Mouse (Mus musculus) G1E-ER4 (cell line): Measurements from ENCODE around the gene Nedd9. TPM values are rescaled to one million over a fixed set of nuclear protein-coding genes. Genes with fewer than 3 reads are reported as not detected.

Source experiments
- GATA1 ChIP-seq: IDR thresholded peaks from one replicate; pipeline ENCODE4 v1.8.0; 2012; ENCODE audit warnings: low read length, inconsistent platforms
- polyA plus RNA-seq: library from polyadenylated mRNA; stranded (reverse); fragments of >175 nt; gene quantifications from 2 replicates; pipeline ENCODE4 v1.2.3, GENCODE M21; 2012

The Nedd9 gene
- polyA plus RNA-seq, 1 experiment, result 0.02 TPM

DNA sequence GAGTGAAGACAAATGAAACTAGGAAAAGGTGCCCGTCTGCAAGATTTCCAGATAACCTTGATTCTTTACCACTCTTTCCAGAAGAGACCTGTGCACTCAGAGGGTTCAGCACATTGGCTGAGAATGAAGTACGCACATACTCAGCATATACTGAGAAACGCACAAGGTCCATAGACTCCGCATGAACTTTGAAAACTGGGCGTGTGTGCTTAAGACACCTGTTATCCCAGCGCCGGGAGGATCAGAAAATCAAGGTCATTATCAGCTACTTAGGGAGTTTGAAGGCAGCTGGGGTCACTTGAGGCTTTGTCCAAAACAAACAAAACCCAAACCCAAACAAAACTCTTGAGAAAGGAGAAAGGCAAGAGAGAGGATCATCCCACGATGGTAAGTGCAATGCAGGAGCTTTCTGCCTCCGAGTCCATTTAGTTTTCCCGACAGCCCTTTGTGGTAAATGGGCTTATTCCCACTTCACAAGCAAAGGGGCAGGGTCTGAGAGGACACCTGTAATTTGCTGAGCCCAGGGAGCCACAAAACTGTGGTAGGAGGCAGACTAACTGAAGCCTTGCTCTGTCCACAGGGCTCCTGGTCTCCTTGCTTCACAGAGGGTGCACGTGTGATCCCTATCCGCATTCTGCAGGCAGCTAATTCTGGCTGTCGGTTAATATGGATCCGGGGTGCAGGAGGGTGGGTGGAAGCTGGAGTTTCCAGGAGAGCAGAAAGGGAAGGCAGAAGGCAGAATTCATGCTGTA lies 153.1 kb downstream of the Nedd9 start:
- no peak for TF ChIP-seq GATA1

DNA sequence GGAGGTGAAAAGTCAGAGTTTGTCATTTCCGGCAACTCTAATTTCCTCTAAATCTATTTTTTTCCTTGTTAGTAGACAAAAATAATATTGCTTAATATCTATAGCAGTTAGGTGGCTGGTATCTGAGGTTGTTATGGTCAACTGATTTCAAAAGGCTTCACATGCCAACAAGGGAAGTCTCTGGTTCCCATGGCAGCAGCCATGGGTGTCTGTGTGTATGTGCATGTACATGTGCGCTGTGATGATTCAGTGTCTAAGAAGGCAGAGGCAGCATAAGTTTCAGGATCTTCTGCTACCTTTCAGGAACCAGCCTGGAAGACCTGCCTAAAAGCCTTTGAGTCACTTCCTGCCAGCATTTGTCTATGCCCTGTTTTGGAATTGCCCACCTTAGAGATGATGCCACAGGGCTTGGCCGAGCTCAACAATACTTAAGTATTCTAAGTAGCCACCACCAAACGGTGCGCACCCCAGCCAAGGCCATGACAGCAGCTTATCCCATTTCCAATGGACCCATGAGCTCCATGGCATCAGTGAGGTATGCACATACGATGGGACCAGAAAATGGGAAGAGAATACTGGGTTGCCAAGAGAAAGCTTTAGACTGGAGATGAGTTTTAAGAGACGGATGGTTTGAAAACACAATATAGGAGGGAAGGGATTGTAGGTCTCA lies 155.4 kb downstream of the Nedd9 start:
- TF ChIP-seq GATA1, result no peak

DNA sequence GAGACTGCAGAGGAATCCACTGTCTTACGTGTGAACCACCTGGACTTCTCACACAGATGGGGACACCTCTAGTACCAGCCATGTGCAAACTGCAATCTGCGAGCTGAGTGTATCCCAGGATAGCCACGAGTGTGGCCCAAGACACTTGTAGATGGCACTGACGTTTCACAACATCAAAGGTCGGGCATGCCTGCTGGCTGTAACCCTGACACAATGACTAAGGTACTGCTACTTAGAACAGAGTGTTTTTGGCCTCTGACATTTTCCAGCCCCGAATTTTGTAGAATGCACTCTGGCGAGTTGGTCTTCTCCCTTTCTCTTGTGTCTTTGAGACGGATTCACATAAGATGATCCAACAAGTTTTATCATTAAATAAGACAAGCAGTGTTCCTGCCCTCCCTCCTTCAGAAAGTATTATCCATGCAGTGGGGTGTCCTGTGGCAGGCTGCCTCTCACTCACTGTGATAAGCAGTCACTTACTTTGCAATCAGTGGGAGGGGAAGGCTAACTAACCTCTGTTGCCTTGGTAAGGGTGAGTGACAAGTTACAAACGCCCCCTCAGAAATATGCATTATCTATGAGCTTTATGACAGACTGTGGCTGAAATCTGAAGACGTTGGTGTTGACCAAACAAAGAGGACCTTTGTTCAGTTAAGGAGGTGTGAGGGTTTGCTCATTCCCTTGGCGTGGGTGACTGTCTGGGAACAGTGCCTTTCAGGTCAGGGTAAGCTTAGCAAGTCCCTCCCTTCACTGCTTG lies 156.4 kb downstream of the Nedd9 start:
- no peak for TF ChIP-seq GATA1

DNA sequence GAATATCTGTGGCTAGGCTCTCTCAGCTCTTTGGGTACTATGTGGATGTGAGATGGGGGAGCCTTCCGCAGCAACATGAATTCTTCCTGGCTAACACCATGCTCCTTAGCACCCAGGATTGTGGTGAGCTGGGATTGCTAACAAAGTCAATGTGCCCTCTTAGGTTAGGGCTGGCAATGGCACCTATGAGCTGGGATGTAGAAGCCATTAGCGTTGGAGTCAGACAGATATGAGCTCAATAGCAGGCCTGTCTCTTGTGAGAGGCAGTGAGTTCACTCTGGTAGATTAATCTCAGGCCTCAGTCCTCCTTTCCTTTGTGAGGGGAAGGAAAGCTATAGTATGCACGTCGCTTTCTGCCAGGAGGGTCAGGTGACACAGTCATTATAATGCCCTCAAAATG lies 157.1 kb downstream of the Nedd9 start:
- no peak for TF ChIP-seq GATA1

DNA sequence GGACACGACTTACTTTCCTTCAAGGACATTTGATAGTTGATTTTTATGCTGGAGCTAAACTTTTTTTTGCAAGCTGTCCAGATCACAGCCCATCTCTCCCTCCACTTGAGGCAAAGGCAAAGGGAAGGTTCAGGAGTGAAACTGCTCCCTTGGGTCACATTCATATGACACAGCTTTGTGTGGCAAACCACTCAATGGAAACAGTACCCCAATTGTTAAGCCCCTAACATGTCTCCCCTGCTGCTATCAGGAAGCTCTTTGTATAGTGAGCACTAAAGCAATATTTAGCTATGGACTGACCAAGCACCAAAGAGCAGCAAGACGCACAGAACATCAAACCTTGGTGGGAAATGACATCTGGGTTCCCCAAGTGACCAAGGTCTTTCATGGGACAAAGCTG lies 158.7 kb downstream of the Nedd9 start:
- no peak for TF ChIP-seq GATA1

DNA sequence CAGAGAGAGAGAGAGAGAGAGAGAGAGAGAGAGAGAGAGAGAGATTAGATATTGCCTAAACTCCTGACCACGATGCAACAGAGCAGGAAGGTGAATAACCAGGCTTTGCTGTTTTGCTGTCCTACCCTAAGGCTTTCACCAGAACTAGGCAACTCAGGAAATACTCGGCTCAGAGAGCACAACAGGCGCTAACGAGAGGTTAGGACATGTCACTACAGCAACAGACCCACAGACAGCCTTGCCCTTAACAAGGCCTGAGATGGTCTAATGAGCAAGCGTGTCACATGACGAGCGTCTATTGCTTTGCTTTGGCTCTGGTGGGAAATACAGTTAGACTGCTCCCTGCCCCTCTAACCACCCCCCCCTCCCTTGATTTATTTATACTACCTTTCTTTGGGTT lies 159.6 kb downstream of the Nedd9 start:
- TF ChIP-seq GATA1, result no peak

DNA sequence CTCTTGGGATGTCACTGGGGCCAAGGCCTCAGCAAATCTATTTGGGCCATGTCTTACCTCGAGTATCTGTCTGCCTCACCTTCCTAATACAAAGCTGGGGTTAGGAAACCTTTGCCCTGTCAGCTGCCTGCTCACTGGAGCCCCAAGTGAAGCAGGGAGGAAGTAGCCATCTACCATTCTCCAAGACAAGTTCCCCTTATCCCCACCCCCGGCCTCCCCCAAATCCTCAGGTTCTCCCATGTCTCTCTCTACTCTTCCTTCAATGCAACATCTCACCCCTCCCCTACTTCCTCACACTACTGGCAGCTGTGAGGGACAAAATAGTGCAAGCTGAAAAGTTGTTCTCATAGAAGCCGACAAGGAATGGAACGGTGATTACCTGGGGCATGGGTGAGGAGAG lies 161.0 kb downstream of the Nedd9 start:
- TF ChIP-seq GATA1, result no peak

DNA sequence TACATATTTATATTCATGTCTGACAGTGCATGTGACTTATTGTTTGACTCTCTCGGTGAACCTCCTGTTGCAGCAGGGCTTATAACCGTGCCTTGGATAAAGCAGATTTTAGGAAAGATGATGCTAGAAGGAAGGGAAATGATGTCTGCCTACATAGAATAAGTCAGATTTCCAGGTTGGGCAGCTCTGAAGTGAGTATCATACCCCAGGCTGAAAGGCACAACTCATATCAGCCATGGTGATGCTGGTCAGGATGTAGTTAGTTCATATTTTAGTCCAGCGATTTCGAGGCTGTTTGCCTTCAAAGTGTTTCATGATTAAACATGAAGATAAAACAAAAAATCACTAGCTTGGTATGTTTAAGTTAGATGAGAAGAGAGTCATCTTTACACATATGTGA lies 161.8 kb downstream of the Nedd9 start:
- no peak for TF ChIP-seq GATA1

DNA sequence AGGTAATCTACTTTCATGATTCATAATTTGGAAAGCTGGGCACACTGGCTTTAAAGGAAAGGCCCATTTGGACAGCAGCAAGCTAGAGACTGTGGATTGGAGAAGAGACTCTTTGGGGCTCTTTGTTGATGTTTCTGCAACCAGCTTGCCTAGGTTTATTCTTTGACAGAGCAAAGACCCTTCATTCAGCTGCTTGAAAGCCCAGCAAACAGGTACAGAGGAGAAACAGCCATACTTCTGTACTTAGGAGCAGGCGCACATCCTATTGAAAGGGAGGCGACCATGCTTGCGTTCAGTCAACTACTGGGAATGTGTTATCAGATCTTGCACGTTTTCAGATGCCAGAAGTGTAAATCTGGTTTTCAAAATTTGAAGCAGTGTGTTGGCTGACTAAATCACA lies 162.5 kb downstream of the Nedd9 start:
- no peak for TF ChIP-seq GATA1

DNA sequence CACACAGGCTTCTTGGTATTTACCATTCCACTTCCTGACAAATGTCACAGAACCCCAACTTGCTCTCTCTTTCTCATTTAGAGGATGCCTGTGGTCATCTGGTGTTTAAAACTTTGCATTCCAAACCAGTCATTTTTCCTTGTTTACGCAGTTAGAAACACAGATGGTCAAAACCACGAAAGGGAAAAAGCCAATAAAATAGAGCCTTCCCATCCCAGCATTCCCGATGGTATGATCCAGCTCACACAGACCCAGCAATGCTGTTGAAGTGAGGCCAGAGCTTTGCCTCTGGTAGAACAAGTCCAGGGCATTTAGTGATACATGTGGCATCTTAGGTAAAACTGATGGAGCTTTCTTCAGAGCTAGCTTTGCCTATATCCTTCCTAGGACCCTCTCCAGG lies 165.7 kb downstream of the Nedd9 start:
- no peak for TF ChIP-seq GATA1

DNA sequence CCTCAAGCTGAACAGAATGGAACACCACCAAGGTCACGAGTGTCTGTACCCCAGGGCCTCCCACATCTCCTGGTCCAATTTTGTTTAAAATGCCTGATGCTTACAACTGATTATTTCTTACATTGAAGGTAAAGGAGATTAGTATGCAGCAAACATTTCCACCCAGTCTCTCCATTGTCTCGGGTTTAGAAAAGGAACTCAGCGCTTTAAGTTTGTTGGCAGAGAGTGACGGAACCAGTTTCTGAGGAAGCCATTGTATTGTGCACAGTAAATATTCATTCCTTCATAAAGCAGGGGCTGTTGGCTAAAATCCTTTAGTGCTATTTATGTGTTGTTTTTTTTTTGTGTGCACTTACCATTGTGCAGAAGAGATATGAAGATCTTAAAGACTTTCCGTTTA lies 166.4 kb downstream of the Nedd9 start:
- TF ChIP-seq GATA1, result no peak

DNA sequence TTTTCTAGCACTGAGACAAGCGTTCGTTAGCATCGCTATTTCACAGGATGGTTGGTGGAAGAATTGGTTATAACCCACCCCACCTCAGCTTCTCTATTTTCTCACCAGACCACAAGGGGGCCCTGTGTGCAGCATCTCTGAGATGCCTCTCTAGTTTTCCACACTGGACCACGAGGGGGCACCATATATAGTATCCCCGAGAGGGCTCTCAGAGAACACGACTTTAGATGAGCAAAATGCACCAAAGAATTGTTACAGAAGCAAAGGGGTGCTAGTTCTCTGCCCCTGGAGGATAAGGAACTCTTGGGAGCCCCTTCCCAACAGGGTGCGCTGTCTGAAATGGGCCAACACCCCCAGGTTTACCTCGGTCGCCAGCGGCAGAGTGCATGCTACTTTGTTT lies 184.4 kb downstream of the Nedd9 start:
- TF ChIP-seq GATA1, result no peak

DNA sequence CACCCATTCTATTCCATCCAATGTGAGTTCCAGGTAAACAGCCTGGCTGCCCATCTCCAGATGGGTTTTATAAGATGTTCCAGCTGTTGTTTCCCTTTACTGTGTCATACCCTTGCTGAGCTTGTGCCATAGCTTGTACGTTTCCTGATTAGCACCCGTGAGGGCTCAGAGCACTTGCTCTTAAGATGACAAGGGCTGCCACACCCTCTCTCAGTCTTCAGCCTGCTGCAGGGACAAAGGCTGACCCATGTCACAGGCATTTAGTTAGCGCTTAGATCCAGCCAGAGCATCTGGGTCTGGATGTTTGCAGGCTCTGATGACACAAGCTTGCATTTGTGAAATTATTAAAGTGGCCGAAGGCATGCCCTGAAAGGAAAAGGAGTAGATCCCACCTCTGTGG lies 187.1 kb downstream of the Nedd9 start:
- no peak for TF ChIP-seq GATA1

DNA sequence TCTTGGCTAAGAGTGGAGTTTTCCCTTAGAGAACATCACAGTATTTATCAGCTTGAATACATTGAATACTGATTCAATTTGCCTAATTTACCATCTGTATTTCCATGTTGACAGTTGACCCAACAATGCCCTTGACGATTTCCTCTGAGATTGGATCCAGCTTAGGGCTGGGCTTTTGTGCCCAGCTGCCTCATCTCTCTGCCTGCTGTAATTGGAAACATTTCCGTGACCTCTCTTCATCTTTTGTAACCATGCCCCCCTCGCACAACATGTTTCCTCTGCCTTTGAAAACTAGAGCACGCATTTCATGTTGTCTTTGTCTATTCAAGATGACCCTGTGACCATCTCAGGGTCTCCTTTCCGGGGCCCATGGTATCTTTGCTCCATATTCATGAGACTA lies 188.2 kb downstream of the Nedd9 start:
- no peak for TF ChIP-seq GATA1

DNA sequence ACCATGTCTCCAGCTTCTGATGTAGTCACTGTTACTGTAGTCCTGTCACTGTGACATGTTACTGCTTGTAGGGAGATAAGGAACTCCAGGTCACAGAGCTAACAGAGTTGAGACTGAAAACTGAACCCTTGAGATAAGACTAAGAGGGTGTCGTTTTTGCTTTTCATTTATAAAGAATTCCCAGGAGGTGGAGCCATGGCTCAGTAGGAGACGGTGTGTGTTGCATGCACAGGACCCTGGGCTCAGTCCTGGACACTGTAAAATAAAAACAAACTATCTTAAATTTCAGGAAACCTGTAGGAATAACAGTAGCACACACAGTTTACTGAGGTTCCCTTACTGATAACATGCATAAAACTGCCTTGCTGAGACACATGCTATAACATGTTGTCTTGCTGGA lies 188.6 kb downstream of the Nedd9 start:
- no peak for TF ChIP-seq GATA1

DNA sequence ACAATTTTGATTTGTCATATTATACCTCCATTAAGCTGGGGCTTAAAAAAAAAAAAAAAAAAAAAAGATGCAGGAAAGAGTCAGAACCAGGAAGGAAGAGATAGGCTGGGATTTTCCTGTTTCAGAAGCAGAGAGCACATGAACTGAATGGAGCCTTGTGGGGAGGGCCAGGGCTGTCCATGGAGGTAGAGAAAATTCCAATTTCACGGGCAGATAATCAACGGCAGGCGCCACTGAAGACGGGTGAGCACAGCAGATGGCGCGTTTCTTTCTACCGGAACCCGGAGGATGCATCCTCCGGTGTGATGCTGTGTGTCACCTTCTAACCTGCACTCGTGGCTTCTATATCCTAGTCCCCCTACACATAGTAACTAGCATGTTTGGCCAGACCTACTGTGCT lies 190.8 kb downstream of the Nedd9 start:
- TF ChIP-seq GATA1, result no peak

DNA sequence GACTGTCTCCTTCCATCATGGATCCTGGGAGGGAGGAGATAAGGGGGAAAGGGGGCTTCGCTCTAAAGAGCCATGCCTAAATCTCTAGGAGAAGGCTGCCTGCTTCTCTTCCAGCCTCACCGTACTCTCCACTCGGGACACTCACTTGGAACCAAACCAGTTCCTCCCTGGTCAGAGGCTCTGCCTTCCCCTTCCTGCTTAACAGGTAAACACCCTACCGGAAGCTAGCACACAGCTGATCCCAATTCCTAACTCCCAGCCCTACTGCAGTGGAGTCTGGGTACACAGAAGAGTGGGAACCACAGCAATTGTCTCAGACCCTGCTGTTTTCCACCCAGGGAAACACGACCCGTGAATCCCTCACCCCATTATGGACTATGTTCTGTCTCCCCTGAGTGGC lies 191.3 kb downstream of the Nedd9 start:
- no peak for TF ChIP-seq GATA1
